Mouse (Mus musculus) cerebellum, adult 2 months (tissue): ENCODE data around the gene Dlk2.

Experiments used
- CTCF ChIP-seq: fragments of 200-500 bp; IDR thresholded peaks from 2 replicates; pipeline ENCODE4 v1.5.1; 2011; ENCODE audit warnings: low read depth, mild to moderate bottlenecking, control low read depth, low read length, moderate library complexity, borderline replicate concordance; ENCODE audit not compliant: insufficient read depth
- POLR2A ChIP-seq: fragments of 200-500 bp; IDR thresholded peaks from 2 replicates; pipeline ENCODE4 v1.6.1; 2011; ENCODE audit warnings: low read length, control low read depth, borderline replicate concordance; ENCODE audit not compliant: insufficient read depth

GRCm38 (mm10) chr17:46266986-46267385, 30.2 kb upstream of the Dlk2 start:
- TF ChIP-seq POLR2A (no peak), CTCF (no peak)
